Mouse (Mus musculus) spleen, postnatal 10 days (tissue): ENCODE data around the gene Olfr765.
"Not testable (repeated sequence)": the region's sequence is repeated elsewhere in the genome, so short reads cannot be mapped to it uniquely, and the experiment has no call there.

ENCODE experiments used
- DNase-seq, 2 experiments: peaks; one replicate each; pipeline ENCODE4 v3.0.0; 2021 to 2022; ENCODE audit warnings: low spot score in 2 of 2

Gene Olfr765

GRCm38 (mm10) chr10:129049898-129050297 is at the start of gene Olfr765:
Gene Olfr765, minus strand, starts transcription at chr10:129049998.
- DNase-seq, result not testable (repeated sequence)

- no peak for DNase-seq
These were observed 49.5 kb upstream of the Olfr765 start, which contains the start of gene Olfr768 for GRCm38 (mm10) chr10:129099275-129099674. Gene Olfr768, minus strand, starts transcription at chr10:129099375.

- not testable (repeated sequence) for DNase-seq
These were observed 33.0 kb upstream of the Olfr765 start, which contains the start of gene Olfr767 for GRCm38 (mm10) chr10:129082810-129083209. Gene Olfr767, minus strand, starts transcription at chr10:129082910.

- DNase-seq, result no peak
These were observed 19.1 kb upstream of the Olfr765 start, which contains the start of gene Olfr766-ps1 for GRCm38 (mm10) chr10:129068877-129069276. Gene Olfr766-ps1, minus strand, starts transcription at chr10:129068977.

GRCm38 (mm10) chr10:129039796-129040195 is 10.0 kb downstream of the Olfr765 start, which contains the start of gene Olfr764-ps1:
Gene Olfr764-ps1, minus strand, starts transcription at chr10:129039896.
- DNase-seq, result no peak

DNA sequence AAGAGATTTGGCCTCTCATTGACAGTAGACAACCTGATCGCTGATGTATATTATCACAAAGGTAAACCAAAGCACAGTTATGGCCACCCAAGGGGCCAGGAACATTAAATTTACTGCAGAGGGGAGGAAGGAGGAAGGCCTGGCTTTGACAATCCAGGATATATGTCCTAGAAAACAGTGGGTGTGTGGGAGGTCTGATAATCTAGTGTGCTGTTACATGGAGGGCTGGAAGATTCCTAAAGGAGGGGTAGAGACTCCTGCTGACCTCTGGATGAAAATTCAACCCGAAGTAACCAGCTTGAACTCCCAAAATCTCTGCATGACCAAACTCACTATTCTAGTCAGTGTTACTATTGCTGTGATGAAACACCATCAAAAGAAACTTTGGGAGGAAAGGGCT is 21.5 kb downstream of the Olfr765 start:
- DNase-seq, result no peak

- peak; percentile 8 to 57 for DNase-seq
These were observed 23.7 kb downstream of the Olfr765 start for GRCm38 (mm10) chr10:129026018-129026662.

- DNase-seq, result no peak
These were observed 26.5 kb downstream of the Olfr765 start for GRCm38 (mm10) chr10:129023319-129023718.

DNA sequence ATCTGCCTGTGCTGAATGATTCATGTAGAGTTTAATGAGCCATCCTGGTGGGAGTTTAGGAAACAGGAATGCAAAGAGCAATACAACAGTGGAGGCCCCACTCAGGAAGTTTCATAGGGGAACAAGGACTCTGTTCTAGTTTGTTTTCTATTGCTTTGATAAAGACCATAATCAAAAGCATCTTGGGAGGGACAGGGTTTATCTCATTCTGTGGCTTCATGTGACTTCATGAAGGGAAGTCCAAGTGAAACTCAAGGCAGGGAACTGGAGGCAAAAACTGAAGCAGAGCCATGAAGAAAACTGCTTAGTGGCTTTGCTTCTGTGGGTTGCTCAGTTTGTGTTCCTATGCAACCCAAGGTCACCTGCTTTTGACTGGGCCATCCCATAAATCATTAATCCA is 35.3 kb downstream of the Olfr765 start:
- DNase-seq, result no peak

- DNase-seq, result not testable (repeated sequence)
These were observed 38.3 kb downstream of the Olfr765 start for GRCm38 (mm10) chr10:129011511-129011910.

GRCm38 (mm10) chr10:129010288-129010841 is 39.4 kb downstream of the Olfr765 start, which contains the start of gene Olfr763:
Gene Olfr763, plus strand, starts transcription at chr10:129010791.
- DNase-seq, result no peak

DNA sequence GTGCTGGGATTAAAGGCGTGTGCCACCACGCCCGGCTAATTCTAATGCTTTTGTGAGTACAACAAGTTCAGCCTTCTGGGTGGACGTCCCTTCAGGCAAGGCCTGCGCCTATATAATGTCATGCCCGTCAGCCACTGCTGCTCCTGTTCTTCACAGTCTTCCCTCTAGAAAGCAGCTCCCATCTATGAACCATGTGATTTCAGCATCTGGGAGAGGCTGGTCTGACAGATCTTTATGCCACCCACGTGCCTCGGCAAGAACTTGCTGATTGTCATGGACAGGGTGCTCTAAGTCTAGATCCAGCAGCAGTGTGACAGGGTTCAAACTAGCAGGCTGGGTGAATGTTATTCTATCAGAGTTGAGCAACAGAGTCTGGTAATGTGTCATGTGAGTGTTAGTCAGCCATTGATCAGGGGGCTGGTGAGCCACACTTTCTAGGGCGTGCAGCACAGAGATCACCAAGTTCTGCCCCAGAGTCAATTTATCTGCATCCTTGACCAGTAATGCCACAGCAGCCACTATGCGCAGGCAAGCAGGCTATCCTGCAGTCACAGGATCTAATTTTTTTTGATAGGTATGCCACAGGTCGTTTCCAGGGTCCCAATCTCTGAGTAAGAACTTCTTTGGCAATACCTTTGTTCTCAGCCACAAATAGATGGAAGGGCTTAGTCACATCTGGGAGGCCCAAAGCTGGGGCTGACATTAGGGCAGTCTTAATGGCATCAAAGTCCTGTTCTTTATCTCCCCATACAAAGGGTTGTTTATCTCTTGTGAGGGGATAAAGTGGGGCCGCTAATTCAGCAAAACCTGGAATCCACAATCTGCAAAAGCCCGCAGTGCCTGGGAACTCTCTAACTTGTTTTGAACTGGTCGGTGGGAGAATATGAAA is 45.5 kb downstream of the Olfr765 start:
- DNase-seq, result no peak

GRCm38 (mm10) chr10:128996523-128997040 is 53.2 kb downstream of the Olfr765 start:
- DNase-seq, result no peak

DNA sequence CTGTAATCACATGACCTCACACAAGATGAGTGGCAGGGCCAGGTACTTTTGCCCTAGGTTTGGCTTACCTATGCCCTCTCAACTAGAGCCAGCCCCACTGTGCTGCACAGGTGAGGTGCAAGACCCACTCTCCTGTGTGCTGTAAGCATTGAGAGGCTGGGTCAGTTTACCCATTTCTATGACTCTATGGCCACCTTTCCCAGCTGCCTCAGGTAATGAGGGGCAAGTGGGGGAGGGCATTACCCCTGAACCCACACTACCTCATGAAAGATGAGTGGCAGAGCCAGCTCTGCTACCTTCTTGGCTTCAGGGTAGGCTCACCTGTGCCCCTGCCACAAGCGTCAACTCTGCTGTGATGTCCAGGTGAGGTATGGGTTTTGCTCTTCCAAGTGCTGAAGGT is 54.0 kb downstream of the Olfr765 start:
- no peak for DNase-seq
